Mouse (Mus musculus) megakaryocyte progenitor cell, adult 5-6 weeks (primary cell): Measurements from ENCODE around the gene Olfr127. TPM values are rescaled to one million over a fixed set of nuclear protein-coding genes. Genes with fewer than 3 reads are reported as not detected.
"Not testable (repeated sequence)": the region's sequence is repeated elsewhere in the genome, so short reads cannot be mapped to it uniquely, and the experiment has no call there.

Experiments
- ATAC-seq: replicated peaks from 2 replicates; pipeline ENCODE4 v1.8.0; 2016; ENCODE audit warnings: mild to moderate bottlenecking, moderate TSS enrichment, inconsistent platforms; ENCODE audit not compliant: poor library complexity
- total RNA-seq, 2 experiments: library from RNA; stranded (forward) in 1 of 2; stranded (reverse) in 1 of 2; fragments of 157-497, 149-512 nt in 1 of 2; fragments of 200-1000 nt in 1 of 2; gene quantifications; 2 replicates each; pipeline versions ENCODE4 v1.2.3 to v1.2.4; 2015 to 2017

Gene Olfr127
- total RNA-seq (2015) (not detected in 2 replicates), total RNA-seq (2017) (not detected in 2 replicates)

DNA sequence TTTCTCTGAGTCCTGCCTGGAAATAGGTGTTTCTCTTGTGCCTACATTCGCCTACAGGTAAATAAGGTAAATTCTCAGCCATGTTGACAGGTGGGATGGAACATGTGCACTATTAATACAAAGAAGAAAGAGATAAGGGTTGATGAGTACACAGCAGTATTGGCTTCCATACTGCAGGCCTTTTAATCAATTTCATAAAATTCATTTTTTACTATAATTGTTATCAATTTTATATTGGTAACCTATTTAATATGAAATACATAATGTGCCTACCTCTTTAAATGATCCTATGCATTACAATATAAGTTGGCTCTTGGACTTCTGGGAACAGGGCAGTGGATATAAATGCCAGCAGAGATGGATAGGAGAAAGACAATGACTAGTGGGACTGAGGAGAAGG, at the start of gene Olfr127:
Olfr127 (plus strand) TSS at position 301 of the 400 bp plus-strand sequence.
- no peak for ATAC-seq

DNA sequence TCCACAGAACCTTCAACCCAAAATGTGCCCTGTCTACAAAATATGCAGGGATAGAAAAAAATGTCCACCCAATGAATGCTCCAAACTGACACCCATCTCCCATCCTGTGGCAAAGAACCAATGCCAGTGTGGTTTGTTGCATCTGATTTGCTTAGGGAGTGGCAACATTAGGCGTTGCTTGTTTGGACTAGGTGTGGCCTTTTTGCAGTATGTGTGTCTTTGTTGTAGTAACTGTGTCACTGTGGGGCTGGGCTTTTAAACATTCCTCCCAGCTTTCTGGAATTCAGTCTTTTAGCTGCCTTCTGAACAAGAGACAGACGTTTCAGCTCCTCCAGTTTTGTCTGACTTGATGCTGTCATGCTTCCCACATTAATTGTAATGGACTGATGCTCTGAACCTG, 36.3 kb upstream of the Olfr127 start:
- no peak for ATAC-seq

DNA sequence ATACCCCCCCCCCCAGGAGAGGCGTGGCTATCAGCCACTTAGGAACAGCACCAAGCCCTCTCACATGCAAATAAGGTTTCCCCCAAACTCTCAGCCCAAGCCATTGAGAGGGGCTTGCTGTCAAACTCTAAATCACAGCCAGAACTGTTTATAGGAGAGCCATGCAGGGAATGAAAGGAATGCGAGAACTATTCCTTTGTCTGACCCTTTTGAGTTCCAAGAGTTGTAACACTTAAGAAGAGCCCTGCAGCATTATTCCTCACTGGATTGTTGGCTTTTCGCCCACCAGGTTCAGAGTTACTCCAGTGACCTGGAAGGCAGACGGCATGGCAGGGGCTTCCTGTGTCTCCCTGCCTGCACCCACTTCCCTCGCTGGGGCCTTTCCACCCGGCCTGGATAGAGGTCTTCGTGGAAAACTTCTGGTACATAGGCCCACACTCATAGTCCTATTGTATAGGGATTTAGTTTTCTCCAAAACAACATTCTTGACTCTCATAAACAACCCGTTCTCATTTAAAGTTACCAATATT, 30.5 kb upstream of the Olfr127 start:
- no peak for ATAC-seq

DNA sequence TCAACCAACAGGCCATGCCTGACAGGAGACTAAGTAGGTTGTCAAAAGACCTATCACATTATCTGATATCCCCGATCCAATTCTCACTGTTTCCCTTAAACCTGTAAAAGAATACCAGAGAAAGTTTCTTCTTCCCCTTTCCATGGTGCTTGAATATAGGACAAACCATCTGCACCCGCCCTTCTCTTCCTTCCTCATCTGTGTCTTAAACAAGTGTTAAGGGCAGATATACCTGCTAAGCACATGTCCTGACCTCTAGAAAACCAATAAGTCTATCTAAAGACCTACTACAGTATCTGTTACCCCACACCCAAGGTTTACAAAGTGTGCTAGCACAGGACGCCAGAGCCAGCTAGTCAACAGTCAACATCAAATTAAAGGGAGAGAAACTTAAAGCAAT, 26.4 kb upstream of the Olfr127 start:
- no peak for ATAC-seq

DNA sequence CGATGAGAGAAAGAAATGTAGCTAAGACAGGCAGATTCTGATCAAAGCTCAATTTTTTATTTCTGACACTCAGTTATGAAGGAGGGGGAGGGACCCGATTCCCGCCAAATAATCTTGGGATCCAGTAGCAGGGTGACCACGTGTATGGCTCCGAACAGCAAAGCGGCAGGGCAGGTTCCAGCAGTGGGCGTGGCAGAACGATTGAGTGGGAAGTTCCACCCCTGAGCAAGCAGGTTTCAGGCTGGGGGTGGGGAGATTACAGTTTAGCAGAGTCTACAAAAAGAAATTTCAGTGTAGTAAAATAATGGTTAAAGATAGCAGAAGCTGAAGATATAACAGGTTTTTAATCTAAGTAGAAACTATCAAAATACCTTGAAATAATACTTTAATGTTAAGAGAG, 6.6 kb downstream of the Olfr127 start:
- not testable (repeated sequence) for ATAC-seq

DNA sequence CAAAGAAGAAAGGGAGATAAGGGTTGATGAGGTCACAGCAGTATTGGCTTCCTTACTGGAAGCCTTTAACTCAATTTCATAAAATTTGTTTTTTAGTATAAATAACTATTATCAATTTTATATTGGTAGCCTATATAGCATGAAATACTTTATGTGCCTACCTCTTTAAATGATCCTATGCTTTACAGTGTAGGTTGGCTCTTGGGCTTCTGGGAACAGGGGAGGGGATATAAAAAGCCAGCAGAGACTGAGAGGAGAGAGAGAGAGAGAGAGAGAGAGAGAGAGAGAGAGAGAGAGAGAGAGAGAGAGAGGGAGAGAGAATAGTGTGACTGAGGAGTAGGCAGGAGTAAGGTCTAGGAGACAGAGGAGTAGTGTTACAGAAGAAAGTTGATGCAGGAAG, 20.0 kb downstream of the Olfr127 start, which contains the start of gene Olfr128:
Olfr128 (plus strand) TSS at position 301 of the 400 bp plus-strand sequence.
- no peak for ATAC-seq

DNA sequence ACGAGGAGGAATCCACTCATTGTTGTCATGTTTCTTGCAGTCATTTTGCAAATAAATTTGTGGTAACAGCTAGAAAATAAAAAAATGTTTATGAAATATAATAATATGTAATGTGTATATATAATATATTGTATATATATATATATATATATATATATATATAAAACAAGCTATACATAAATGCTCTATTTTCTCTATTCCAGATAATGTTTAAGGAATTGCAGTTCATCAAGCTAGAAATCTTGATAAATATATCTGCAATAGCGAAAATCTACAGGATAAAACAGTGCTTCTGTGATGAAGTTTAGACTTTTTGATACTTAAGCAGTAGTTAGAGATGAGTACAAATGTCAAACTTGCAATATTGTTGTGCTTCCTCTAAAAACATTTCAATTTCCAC, 52.7 kb downstream of the Olfr127 start, which contains the start of gene Olfr761:
Olfr761 (minus strand) TSS at position 101 of the 400 bp plus-strand sequence.
- no peak for ATAC-seq

Other genes with a start within 250 kb of the Olfr127 start
- gene Olfr117, start 236.7 kb upstream of the Olfr127 start, total RNA-seq (2015) = not detected in 2 replicates
- gene Olfr117, start 236.7 kb upstream of the Olfr127 start, total RNA-seq (2017) = not detected in 2 replicates
- not detected in 2 replicates for gene Olfr118, start 233.4 kb upstream of the Olfr127 start, total RNA-seq (2015)
- gene Olfr118, start 233.4 kb upstream of the Olfr127 start, total RNA-seq (2017) = not detected in 2 replicates
- gene Olfr119, start 203.9 kb upstream of the Olfr127 start, total RNA-seq (2015) = not detected in 2 replicates
- not detected in 2 replicates for gene Olfr119, start 203.9 kb upstream of the Olfr127 start, total RNA-seq (2017)
- not detected in 2 replicates for gene Olfr120, start 178.6 kb upstream of the Olfr127 start, total RNA-seq (2015)
- not detected in 2 replicates for gene Olfr120, start 178.6 kb upstream of the Olfr127 start, total RNA-seq (2017)
- not detected in 2 replicates for gene Olfr121, start 151.6 kb upstream of the Olfr127 start, total RNA-seq (2015)
- gene Olfr121, start 151.6 kb upstream of the Olfr127 start, total RNA-seq (2017) = not detected in 2 replicates
- gene Olfr122, start 131.8 kb upstream of the Olfr127 start, total RNA-seq (2015) = not detected in 2 replicates
- not detected in 2 replicates for gene Olfr122, start 131.8 kb upstream of the Olfr127 start, total RNA-seq (2017)
- gene Olfr123, start 106.9 kb upstream of the Olfr127 start, total RNA-seq (2015) = not detected in 2 replicates
- gene Olfr123, start 106.9 kb upstream of the Olfr127 start, total RNA-seq (2017) = not detected in 2 replicates
- gene Olfr124, start 100.5 kb upstream of the Olfr127 start, total RNA-seq (2015) = not detected in 2 replicates
- gene Olfr124, start 100.5 kb upstream of the Olfr127 start, total RNA-seq (2017) = not detected in 2 replicates
- gene Olfr125, start 67.5 kb upstream of the Olfr127 start, total RNA-seq (2015) = not detected in 2 replicates
- gene Olfr125, start 67.5 kb upstream of the Olfr127 start, total RNA-seq (2017) = not detected in 2 replicates
- not detected in 2 replicates for gene Olfr126, start 53.0 kb upstream of the Olfr127 start, total RNA-seq (2015)
- gene Olfr126, start 53.0 kb upstream of the Olfr127 start, total RNA-seq (2017) = not detected in 2 replicates
- not detected in 2 replicates for gene Olfr128, start 20.1 kb downstream of the Olfr127 start, total RNA-seq (2015)
- not detected in 2 replicates for gene Olfr128, start 20.1 kb downstream of the Olfr127 start, total RNA-seq (2017)
- gene Olfr761, start 52.6 kb downstream of the Olfr127 start, total RNA-seq (2015) = not detected in 2 replicates
- gene Olfr761, start 52.6 kb downstream of the Olfr127 start, total RNA-seq (2017) = not detected in 2 replicates
- gene Olfr129, start 159.6 kb downstream of the Olfr127 start, total RNA-seq (2015) = not detected in 2 replicates
- not detected in 2 replicates for gene Olfr129, start 159.6 kb downstream of the Olfr127 start, total RNA-seq (2017)
- not detected in 2 replicates for gene Olfr130, start 163.5 kb downstream of the Olfr127 start, total RNA-seq (2015)
- gene Olfr130, start 163.5 kb downstream of the Olfr127 start, total RNA-seq (2017) = not detected in 2 replicates
- gene Olfr131, start 188.3 kb downstream of the Olfr127 start, total RNA-seq (2015) = not detected in 2 replicates
- not detected in 2 replicates for gene Olfr131, start 188.3 kb downstream of the Olfr127 start, total RNA-seq (2017)
- gene Olfr132, start 234.1 kb downstream of the Olfr127 start, total RNA-seq (2015) = not detected in 2 replicates
- gene Olfr132, start 234.1 kb downstream of the Olfr127 start, total RNA-seq (2017) = not detected in 2 replicates
- gene Olfr133, start 244.8 kb downstream of the Olfr127 start, total RNA-seq (2015) = not detected in 2 replicates
- not detected in 2 replicates for gene Olfr133, start 244.8 kb downstream of the Olfr127 start, total RNA-seq (2017)